Mouse (Mus musculus) spleen, embryonic (tissue): Measurements from ENCODE around the gene Olfr67.
"Not testable (repeated sequence)": the region's sequence is repeated elsewhere in the genome, so short reads cannot be mapped to it uniquely, and the experiment has no call there.

Experiments
- CTCF ChIA-PET: fragments of 350-600 bp; sonication (Branson Sonifier 250); formaldehyde crosslinking; loops from one replicate; lab custom pipeline; 2022; lab: Charles Lee

Gene Olfr67

DNA sequence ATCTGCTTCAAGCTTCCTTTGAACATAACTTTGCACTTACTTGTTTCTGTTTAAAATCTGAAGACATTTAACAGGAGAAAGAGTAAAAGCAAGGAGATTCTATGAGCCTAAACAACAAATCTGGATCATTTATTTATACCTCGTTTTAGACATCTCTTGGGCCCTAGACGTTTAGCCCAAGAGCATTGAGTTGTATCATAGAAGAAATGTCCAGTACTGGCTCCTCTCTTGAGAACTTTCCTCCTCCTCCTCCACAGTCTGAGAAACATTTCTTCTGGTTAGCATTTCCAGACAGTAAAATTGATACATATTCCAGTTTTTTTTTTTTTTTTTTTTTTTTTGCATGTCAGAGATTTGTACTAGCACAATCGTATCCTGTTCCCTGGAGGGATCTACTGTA, at the start of gene Olfr67:
Olfr67 (minus strand) TSS at position 101 of the 400 bp plus-strand sequence.
- CTCF ChIA-PET = no interaction called here

DNA sequence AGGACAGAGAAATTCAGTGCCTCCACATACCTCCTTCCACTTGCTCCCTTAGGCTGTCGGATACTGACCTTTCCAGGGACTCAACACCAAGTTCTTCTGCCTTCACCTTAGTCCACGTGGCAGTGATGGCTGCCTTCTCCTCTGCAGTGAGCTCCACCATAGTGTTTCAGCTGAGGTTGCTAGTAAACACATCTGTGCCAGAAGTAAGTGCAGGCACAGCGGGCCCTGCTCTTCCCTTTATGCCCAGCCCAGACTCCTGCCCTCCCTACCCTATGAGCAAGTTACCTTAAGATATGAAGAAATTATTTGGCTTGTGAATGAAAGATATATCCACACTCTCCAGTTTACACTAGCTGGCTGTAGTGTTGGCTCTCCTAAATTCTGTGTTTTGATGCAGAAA, 48.6 kb upstream of the Olfr67 start, which contains the start of gene Hbb-bh2:
Hbb-bh2 (minus strand) TSS at position 253 of the 400 bp plus-strand sequence.
- CTCF ChIA-PET = no interaction called here

DNA sequence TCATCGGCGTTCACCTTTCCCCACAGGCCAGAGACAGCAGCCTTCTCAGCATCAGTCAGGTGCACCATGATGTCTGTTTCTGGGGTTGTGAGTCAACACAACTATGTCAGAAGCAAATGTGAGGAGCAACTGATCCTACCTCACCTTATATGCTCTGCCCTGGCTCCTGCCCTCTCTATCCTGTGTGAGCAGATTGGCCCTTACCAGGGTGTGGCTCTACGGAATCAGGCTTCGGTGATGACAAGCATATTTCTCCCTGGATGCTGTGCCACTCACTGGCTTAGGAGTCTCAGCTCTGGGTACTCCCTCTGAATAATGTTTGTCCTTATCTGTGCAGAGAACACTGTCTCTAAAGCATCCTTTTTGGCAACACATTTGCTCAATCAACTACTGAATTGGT, 36.2 kb upstream of the Olfr67 start, which contains the start of gene Hbb-bs:
Hbb-bs (minus strand) TSS at position 289 of the 400 bp plus-strand sequence.
- CTCF ChIA-PET = no interaction called here

DNA sequence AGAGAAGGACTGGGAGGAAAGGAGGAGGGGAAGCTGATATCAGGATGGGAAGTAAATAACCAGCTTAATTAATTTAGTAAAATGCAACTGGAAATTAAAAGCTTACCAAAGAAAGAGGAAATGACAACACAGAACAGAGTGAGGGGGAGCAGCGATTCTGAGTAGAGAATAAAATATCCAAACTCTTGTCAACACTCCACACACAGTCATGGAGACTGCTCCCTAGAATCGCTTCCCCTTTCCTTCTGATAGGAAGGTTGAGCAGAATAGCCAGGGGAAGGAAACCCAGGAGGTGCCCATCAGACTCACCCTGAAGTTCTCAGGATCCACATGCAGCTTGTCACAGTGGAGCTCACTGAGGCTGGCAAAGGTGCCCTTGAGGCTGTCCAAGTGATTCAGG, 35.5 kb upstream of the Olfr67 start:
- CTCF ChIA-PET = not testable (repeated sequence)

DNA sequence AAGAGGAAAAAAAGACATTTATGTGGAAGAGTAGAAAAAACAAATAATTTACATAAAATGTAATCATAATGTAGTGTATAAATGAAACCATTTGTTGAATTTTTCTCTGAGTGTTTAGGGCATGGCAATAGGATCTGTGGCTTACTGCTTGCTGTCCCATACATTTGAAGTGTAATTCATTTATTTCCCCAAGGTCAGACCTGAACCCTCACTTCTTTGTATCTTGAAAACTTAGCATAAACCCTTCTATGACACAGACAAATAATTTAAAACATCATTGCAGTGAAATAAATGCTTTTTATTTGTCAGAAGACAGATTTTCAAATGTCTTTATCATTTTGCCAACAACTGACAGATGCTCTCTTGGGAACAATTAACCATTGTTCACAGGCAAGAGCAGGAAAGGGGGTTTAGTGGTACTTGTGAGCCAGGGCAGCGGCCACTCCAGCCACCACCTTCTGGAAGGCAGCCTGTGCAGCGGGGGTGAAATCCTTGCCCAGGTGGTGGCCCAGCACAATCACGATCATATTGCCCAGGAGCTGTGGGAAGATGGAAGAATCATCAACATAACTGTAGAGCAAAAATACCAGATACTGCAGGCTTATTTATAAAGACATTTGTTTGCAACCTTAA, 34.8 kb upstream of the Olfr67 start:
- CTCF ChIA-PET = no interaction called here

DNA sequence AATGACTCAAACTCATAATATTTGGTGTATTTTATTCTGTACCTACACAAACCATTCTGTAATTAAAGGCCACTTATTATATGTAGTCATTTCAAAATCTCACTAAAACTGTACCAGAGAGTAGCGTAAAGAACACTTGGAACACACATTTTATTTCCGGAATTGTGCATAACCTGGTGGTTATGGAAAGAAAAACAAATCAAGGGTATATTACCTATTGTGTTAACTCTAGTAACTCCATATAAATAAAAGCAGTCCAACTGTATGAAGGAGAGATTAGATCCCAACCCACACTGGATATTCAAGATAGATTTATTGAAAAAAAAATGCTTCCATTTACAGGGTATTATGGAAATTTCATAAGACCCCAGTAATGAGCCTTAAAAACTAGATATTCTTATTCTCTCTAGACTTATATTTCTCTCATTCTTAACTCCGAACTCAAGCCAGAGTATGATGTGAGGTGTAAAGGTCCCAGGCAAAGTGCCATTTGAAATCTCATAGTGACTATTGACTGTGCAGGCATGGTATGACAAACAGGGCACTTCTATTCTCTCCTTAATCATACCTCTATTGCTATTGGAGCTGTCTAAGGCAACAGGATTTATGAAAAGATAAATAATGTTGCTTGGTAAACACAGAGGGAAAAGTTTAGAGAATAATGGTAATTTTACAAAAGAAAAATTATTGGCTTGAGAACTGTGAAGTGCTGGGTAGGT, 34.1 kb upstream of the Olfr67 start:
- CTCF ChIA-PET = no interaction called here

DNA sequence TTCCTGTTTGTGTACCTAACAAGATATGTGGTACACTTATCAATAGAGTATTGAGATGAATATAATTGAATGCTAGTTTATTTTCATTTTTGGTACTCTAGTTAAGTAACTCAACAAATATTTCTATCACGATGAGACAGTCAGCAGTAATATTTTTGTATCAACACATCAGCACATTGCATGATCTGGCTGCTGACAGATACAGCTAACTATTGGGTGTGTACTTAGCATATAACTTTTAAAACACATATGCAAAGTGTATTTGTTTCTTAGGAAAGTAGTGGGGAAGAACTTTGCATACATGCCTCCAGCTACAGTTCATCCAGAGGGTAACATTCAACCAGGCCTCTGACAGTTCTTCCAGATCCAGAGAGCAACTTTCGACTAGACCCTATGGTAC, 33.0 kb upstream of the Olfr67 start:
- CTCF ChIA-PET = no interaction called here

DNA sequence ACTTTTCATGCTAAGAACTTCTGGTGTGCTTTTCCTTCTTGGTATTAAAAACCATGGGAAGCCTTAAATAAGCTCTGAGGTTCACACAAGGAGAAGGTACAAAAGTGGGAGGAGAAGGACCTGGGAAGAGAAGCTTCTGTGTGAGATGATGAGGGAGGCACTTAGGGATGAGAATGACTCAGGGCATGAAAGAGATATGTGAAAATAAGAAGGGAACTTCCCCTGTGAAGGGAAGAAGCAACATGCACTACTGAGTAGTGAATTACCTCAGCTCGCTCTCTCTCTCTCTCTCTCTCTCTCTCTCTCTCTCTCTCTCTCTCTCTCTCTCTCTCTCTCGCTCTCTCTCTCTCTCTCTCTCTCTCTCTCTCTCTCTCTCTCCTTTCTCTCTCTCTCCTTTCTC, 23.5 kb upstream of the Olfr67 start:
- CTCF ChIA-PET = not testable (repeated sequence)

DNA sequence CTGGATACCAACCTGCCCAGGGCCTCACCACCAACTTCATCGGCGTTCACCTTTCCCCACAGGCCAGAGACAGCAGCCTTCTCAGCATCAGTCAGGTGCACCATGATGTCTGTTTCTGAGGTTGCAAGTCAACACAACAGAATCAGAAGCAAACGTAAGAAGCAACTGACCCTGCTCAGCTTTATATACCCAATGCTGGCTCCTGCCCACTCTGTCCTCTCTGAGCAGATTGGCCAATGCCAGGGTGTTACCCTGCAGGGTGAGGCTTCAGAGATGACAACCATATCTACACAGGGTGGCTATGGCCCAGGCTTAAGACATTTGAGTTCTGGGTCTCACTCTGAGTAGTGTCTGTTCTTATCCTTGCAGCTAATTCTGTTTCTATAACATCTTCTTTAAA, 22.1 kb upstream of the Olfr67 start, which contains the start of gene Hbb-bt:
Hbb-bt (minus strand) TSS at position 231 of the 400 bp plus-strand sequence.
- CTCF ChIA-PET = interaction anchor here (0.6 kb wide), 1 partner anchor 1187 kb away, joined by 7 read pairs; no protein-coding TSS in a partner anchor

DNA sequence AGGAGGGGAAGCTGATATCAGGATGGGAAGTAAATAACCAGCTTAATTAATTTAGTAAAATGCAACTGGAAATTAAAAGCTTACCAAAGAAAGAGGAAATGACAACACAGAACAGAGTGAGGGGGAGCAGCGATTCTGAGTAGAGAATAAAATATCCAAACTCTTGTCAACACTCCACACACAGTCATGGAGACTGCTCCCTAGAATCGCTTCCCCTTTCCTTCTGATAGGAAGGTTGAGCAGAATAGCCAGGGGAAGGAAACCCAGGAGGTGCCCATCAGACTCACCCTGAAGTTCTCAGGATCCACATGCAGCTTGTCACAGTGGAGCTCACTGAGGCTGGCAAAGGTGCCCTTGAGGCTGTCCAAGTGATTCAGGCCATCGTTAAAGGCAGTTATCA, 21.5 kb upstream of the Olfr67 start:
- CTCF ChIA-PET = interaction anchor here (0.6 kb wide), 1 partner anchor 1187 kb away, joined by 7 read pairs; no protein-coding TSS in a partner anchor

DNA sequence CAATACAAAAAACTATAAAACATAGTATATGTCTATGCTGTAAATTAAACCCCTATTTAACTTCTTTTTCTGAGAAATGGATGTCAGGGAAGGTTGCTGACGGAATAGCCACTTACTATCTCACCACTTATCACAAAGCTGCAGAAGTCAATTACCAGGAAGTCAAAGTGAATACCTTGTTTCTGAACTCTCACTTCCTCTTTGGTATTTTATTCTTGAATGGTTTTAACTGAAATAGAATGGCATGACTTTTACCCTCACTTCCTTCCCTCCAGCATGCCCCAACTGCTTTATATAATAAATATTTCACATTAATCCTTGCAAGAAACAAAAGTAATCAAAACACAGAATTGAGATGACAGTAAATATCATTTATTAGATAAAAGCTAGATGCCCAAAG, 20.6 kb upstream of the Olfr67 start:
- CTCF ChIA-PET = no interaction called here

DNA sequence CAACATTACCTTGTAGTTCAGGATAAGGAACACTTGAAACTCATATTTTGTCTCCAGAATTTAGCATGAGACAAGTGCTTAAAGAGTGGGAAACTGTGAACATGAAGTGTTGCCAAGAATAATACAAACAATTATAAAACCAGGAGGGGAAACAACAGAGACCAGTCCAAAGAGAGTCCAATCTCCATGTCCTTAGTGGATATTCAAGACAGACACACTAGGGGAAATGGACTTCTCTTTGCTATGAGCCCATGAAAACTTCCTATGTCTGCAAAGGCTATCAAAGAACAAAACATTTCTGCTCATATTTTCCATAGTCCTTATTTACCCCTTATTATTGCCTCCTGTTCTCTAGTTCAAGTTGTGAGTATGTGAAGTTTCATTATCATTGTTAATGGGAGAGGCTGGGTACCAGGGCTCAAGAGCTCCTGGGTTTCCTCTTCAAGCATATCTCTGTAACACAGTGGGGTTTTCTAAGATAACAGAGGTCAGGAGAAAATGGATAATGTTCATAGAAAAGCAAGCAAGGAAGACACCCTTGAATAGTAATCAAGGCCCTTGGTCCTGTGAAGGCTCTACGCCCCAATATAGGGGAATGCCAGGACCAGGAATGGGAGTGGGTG, 19.7 kb upstream of the Olfr67 start:
- CTCF ChIA-PET = no interaction called here

DNA sequence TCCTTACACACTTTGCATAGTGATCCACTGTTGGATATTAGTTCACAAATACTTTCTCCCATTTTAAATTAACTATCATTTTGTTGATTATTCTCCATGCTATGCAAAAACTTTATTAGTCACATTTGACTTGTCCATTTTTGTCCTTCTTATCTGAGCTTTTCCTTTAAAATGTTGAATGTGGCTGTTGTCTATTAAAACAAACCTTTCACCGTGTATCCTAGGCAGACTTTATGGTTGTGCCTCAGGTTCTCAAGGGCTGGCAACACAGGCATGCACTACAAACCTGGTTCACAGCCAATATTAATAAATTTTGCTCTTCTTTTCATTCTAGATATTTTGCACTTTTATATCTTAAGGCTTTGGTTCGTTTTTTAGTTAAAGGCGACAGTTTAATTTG, 19.1 kb upstream of the Olfr67 start:
- CTCF ChIA-PET = no interaction called here

DNA sequence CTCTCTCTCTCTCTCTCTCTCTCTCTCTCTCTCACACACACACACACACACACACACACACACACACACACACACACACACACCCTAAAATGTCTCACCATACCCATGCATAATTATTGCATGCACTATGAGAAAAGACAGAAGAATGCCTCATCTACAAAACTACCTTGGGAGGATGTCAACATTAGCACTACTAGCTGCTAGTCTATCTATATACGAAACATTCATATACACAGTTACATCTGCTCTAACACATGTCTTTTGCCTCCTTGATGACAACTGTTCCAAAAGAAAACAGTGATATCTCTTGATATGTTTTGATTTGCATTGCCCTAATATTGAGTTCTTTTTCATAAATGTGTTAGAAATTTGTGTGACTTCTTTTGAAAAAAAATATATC, 18.7 kb upstream of the Olfr67 start:
- CTCF ChIA-PET = no interaction called here

DNA sequence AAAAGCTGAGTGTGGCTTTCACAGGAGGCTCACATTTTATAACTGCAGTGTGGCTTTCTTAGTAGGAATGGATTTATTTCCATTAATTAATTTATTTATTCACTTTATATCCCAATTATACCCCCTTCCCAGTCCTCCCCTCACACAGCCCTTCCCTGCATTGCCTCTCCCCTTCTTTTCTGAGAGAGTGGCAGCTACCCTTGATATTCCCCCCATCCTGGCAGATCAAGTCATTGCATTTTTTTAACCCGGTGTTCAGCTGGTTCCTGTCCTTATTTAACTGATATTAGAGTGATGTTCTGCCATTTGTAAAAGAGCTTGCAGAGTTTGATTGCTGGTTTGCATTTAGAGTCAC, 18.2 kb upstream of the Olfr67 start:
- CTCF ChIA-PET = no interaction called here

DNA sequence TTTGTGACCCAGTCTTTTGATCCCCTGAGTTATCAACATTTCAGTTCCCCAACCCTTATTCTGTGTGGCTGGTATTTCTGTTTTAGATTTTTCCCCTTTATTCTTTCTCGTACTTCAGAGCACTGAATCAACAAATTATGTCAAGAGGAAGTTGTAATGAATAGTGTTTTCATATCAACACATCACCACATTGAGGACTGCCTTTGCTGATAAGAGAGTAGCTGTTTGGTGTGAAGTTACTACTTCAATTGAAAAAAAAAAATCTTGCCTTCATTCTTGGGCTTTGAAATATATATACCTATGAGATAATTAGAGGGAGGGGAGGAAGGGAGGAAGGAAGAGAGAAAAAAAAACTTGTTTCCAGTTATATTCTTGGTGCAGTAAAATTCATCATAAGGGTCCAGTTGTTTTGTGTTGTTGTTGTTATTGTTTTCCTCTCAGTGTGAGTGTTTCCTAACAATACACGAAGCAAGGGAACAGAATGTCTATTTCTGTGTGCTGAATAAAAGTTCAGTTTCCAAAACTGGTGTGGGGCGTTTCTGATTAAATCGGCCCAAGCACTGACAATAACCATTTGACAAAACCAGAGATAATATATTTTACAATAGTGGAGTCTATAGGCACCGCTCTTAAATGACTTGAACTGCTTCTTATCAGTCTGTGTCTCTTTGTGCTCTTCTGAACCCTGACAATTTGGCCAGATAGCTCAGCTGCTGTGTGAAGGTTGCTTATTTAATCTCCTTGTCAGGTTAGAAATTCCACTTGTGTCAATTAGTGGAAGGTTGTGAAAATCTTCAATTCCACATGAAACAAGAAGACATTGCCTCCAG, 17.6 kb upstream of the Olfr67 start:
- CTCF ChIA-PET = no interaction called here

DNA sequence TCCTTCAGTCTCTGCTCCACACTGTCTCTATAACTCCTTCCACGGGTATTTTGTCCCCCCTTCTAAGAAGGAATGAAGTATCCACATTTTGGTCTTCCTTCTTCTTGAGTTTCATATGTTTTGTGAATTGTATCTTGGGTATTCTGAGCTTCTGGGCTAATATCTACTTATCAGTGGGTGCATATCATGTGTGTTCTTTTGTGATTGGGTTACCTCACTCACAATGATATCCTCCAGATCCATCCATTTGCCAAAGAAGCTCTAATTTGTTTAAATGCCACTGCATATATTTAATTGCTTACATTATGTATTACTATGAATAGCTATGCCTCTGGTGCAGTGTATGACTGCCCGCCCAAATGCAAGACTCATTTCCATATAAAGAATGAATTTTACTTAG, 16.5 kb upstream of the Olfr67 start:
- CTCF ChIA-PET = not testable (repeated sequence)

DNA sequence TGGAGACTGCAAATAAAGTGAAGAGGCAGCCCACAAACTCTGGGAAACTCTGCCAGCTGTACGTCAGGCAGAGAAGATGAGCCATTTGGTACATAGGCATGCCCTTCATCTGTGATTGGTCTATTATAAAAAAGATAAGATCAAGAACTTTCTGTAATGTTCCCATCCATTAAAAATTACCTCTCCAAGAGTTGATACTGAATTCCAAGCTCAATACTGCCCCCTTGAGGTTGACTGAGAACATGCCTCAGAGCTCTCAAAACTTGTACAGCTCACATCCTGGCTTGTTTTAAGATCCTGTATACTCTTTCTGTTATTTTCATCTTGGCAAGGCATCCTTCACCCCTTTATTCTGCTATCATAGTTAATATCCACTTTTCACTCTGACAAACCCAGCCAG, 15.2 kb upstream of the Olfr67 start:
- CTCF ChIA-PET = interaction anchor here (0.7 to 0.8 kb wide), 2 partner anchors 34 to 1342 kb away, joined by 3 to 5 read pairs; no protein-coding TSS in a partner anchor

DNA sequence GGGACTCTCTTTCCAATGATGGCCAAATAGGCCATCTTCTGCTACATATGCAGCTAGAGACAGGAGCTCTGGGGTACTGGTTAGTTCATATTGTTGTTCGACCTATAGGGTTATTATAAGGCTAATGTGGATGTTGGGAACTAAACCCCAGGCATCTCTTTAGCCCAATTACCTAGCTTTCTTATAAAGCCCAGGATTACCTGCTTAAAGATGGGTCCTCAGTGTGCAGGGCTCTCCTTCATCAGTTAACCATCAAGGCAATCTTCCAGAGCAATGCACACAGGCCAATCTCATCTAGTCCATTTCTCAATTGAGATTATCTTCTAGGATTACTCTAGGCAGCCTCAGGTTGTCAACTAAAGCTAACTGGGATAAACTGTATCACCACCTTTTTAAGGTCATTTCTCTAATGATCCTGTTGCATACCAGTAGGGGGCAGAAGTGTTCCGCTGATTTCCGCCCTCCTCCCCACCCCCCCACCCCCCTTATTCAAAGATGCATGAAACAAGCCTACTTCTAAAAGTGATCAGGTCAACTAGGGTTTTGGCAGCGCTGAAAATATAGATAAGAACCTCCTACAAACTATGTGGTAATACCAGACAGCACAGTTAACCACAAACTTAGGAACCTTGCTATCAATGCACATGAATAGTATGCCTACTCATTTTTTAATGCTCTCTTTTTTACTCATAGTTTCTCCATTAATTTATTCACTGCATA, 1.2 kb upstream of the Olfr67 start:
- CTCF ChIA-PET = interaction anchor here (0.5 to 1.0 kb wide), 3 partner anchors 164 to 1739 kb away, joined by 3 to 6 read pairs (median 3); no protein-coding TSS in a partner anchor

DNA sequence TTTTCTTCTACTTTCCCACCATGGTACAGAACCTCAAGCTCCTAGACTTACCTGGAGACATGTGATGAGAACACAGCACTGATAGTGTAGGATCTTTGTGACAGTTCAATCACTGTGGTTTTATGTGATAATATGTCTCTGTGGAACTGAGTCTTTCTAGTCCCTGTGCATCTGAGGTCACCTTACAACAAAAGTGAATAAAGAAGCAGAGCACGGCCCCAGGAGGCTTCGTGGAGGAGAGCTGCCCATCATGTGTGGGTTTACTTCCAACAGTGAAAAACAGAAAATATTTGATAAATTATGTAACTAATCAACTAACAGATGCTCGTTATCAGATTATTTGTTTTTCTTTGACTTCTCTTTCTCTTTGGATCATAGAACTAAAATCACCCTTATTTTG, 12.0 kb downstream of the Olfr67 start, which contains the start of gene Olfr68:
Olfr68 (minus strand) TSS at position 101 of the 400 bp plus-strand sequence.
- CTCF ChIA-PET = no interaction called here

DNA sequence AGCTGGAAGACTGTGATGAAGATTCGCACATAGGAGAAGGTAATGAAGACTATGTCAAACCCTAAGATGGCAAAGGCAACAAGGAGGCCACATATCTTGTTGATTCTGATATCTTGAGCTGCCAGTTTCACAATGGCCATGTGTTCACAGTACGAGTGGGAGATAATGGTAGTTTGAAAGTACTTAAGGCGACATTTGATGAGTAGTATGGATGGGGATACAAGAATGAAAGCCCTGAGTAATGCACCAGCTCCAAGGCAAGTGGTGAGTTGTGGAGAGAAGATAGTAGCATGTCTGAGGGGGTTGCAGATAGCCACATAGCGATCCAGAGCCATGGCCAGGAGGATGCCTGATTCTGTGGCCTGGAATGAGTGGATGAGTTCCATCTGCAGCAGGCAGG, 14.0 kb downstream of the Olfr67 start:
- CTCF ChIA-PET = not testable (repeated sequence)
